Mouse (Mus musculus): ENCODE measurements at regions not wholly inside any gene's neighbourhood (a gene's known extent, or its start where the extent isn't known, plus 50 kb on each side); places are given as distances from the start of the nearest gene placed in this dataset.

DNA sequence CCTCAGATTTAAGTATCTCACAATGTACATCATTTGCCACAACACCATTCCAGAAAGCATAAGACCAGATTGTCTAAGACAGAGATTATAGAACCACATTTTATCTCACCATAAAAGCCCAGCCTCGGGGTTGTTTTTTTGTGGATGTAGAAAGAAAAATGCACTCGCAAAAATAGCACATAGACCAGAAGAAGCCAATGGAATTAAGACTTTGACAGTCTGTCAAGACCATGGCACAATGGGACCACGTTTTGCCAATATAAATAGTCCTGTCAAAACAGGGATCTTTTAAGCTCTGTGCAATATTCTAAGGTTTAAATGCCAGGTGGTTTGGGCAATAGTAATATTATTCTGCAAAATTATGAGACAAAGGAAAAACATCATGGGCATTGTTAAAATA, 547.3 kb downstream of the Adgrl2 start:
- no peak for DNase-seq (ENCODE audit: low read depth, low spot score)

DNA sequence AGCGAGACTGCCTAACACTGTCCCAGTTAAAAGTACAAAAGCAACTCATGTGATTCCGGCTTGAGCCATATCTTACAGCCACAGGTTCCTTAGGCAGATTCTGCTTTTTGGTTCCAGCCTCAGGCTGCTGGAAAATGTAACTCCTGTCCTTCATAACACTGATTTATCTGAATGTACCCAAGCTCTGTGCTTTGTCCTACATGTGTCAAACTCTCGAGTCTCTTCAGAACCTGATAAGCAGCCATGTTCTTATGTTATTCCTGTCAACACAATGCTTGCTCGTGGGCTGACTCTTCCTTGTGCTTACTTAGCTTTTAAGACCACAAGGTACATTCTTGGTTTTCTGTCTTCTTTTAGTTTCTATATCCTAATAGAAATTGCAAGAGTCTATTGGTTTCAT, 556.3 kb downstream of the Adgrl2 start:
- no peak for DNase-seq (ENCODE audit: low read depth, low spot score)

DNA sequence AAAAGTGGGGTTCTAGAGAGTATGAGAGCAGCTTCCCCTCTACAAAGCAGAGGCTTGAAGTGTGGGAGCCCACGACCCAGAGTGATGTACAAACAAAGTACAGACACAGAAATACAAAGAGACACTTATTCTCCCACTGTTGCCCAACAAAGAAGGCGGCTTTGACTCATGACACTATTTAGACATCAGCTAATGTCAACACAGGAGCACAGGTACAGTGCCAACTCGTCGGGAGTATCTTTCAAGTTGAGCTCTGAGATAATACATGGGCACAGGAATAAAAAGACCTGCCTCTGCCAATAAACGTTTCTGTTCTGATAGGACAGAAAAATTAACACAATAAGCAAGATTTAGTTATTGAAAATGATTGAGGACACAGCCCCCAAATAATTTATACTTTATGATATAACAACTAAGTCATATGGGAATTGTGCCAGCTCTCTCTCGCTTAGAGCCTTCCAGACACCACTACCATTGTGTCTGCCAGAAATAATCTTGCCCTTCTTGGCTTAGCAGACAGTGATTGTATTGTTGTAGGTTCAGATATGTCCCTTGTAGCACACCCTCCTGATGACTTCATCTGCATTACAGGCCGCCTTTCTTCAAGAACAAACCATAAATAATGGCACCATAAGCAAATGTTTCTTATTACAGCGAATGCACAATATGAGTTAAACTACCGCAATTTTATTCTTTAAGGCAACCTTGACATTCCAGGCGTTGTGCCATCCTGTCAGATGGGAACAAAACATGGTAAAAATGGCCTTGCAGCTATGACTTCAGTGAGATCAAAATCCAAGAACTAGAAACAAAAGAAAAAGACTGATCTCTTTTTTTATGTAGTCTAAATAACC, 561.1 kb downstream of the Adgrl2 start:
- peak; percentile 7 for DNase-seq (ENCODE audit: low read depth, low spot score)

DNA sequence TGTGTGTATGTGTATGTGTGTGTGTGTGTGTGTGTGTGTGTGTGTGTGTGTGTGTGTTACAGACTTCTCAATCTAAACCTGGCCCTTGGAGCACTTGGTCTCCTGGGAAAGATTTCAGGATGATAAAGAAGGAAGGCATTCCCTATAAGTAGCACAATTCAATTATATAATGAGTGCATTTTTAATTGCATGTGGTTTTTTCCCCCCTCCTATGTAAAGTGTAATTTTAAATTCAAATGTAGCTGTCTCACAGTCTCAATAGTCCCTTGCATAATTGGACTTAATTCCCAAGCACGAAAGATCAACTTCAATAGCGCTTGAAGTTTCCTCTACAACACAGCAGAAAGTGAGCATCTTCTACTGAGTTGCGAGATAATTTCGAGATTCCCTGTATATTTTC, 566.3 kb downstream of the Adgrl2 start:
- DNase-seq (ENCODE audit: low read depth, low spot score): no peak

DNA sequence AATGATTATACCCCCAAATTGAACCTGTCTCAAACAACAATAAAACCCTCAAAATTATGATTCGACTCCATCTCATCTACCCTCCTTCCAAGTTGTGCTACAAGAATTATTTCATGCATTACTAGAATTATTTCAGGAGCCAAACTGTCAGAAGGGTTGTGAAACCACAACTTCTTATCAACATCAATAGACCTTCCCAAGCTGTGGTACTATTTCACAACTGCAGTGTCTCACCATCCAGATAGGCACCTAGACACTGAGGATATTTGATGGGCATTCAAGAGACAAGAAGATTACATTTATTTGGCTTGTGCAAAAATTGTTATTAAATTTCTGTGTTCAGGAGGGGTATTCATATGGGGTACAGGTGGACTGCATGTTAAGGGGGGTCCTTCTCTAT, 567.0 kb downstream of the Adgrl2 start:
- DNase-seq (ENCODE audit: low read depth, low spot score): no peak

DNA sequence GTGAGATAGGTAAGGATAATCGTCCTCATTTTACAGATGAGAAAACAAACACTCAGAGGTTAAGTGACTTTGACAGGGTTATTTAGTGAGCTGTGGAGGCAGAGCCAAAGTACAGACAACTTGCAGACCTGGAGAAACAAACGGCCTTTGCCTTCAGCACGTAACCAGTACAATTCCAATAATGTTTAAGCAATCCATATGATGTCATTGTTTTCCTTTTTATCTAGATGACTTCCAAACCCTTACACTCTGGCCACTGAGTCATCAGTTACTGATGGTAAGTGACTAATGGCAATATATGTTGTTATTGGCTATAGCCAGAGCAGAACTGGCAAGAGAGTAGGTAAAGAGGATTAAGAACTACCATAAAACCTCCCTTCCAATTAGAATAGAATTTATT, 567.6 kb downstream of the Adgrl2 start:
- no peak for DNase-seq (ENCODE audit: low read depth, low spot score)

DNA sequence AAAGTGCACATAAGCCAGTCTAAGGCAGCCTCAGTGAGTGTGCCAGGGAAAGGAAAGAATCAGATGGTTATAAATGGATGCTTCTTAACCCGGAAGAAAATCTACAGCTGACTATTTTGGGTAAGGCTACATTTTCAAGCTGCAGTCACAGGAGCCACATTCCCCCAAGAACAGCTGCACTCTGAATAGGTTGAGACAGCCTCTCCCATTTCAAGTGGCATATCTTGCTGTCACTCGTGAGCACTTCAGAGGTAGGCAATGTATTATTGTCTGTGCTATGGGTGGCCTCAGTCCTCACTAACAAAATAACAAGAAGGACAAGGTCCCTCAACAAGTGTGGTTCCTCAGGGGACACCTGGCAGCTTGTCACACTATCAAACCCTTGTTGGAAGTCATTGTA, 568.1 kb downstream of the Adgrl2 start:
- no peak for DNase-seq (ENCODE audit: low read depth, low spot score)

DNA sequence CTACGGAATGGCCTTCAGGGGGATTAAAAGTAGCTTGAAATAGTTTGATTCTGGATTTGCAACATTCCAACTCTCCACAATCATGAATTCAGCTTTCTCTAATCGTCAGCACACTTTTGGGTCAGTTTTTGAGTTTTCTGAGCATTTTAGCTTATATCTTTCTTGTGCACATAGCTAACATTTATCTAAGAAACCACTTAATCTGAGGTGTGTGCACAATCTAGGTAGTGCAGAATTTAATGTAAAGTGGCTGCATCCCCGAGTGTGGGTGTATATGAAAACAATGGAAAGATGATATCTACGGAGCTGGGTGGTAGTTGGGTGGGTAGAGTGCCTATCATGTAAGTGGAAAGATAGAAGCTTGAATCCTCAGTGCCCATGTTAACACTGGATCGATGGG, 570.1 kb downstream of the Adgrl2 start:
- no peak for DNase-seq (ENCODE audit: low read depth, low spot score)

DNA sequence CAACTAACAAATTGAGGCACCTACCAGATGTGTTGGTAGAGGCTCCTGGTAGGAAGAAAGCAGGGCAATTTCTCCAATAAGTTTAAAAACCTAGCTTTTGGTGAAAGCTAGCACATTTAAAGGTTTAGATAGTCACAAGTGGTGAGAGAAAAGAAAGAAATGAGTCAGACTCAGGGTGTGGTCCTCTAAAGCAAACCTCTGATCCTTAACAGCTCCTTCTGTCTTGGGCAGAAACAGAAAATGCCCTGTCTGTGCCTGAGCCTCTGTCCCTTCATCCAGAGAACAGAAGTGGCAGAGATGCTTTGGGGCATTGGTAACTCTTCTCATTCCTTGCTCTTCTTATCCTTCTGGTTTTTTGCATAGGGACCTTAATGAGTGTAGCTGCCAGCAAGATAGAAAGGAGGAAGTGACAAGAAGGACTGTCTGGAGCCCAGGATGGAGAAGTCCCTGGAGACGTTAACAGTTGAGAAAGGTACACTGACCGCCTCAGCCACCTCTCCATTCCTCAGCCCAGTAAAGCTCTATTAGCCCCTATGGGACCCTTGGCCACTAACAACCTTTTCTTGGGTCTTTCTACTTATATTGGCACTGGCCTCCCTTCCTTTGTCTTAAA, 570.8 kb downstream of the Adgrl2 start:
- no peak for DNase-seq (ENCODE audit: low read depth, low spot score)

DNA sequence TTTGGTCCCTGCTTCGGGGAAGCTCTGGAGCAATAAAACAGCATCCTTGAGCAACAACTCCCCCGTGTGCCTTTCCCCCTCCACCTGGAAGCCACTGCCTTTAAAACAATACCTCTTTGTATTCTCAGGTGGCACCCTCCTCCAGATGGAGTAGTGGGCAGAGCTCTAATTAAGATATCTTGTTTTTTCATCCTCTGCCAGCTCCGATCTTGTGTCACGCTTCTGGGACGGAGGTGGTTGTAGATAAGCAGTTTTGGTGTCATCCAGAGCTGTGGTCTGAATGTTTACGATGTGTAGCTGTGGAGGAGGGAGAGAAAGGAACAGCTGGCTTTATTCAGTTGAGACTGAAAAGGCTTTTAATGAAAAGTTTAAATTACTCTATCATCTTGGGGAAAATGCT, 572.3 kb downstream of the Adgrl2 start:
- DNase-seq (ENCODE audit: low read depth, low spot score): peak; percentile 4

DNA sequence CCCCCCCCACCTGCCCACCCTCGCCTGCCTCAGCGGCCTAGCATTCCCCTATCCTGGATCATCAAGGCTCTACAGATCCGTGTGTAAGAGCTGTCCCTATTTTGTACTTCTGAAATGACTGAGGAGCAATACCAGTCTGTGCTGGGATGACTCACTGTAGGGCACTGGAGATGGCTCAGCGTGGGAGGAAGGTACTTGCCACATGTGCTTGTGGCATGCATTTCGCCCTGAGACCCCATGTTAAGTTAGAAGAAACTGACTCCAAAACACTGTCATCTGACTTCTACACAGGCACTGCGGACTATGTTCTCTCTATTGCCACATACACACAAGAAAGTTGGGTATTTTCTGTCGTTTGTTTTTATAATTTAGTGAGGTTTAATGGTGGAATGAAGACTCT, 574.9 kb downstream of the Adgrl2 start:
- DNase-seq (ENCODE audit: low read depth, low spot score): no peak

DNA sequence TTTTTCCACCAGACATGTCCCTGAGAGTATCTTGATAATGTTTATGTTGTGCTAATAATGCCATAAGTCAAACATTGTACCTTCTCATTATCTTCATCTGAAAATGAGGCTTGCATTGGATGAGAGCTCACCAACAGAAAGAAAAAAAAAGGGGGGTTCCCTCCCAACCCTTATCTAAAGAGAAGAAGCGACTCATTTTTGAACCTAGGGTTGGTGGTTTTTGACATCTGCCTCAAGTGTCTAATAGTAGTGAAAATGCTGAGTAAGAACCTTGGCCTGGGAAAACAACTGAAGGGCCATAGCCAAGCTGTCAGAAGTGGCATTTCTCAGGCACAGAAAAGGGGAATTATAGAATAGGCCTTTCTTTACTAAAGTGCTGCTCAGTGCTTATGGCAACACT, 577.3 kb downstream of the Adgrl2 start:
- DNase-seq (ENCODE audit: low read depth, low spot score): no peak

DNA sequence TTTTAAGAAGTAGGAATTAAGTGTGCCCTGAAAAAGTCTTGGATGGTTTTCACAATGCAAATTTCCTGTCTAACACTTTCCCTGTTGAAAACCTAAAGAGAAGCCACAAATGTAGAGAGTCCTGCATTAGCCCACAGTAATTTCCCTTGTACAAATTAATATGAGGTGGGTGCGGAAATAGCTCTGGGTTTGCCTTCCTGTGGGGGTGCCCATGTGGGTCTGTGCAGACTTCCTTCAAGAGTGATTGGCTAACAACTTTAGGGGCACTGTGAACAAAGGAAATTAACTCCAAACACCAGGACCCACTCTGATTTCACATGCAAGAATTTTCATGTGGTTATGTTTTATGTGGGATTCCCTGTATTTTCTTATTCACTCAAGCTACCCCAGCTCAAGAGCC, 578.2 kb downstream of the Adgrl2 start:
- no peak for DNase-seq (ENCODE audit: low read depth, low spot score)

DNA sequence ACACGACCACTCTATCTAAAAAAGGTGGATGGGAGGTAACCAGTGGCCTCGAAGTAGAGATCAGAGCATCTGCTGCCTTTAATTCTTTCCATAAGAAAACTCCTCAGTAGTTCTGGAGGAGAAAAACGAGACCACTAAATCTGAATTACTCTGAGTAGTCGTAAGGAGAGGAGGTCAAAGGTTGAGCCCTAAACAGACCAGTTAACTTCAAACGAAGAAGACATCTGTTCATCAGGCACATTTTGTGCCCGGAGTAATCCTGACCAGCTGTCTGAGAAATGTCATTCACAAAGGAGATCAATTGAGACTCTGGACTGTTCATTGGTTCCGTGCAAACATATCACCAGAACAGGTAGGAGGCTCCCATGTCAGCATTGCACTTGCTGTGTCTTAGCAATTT, 592.0 kb downstream of the Adgrl2 start:
- DNase-seq (ENCODE audit: low read depth, low spot score): no peak

DNA sequence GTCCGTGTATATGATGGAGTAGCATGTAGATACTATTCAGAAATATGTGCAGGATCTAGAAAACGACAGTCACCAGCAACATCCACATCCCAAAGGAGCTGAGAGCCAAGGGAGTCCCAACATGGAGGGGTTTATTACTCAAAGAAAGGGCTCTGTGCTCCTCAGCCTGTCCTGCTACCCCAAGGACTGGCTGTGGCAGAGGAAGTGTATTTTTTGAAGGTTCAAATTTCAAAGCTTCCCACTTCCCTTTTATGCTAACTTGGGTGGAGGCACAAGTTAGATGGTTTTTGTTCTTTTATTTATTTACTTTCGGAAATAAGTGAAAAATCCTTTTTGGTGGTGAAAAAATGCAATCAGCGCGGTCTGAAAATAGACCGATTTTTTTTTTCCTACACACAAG, 602.8 kb downstream of the Adgrl2 start:
- no peak for DNase-seq (ENCODE audit: low read depth, low spot score)

DNA sequence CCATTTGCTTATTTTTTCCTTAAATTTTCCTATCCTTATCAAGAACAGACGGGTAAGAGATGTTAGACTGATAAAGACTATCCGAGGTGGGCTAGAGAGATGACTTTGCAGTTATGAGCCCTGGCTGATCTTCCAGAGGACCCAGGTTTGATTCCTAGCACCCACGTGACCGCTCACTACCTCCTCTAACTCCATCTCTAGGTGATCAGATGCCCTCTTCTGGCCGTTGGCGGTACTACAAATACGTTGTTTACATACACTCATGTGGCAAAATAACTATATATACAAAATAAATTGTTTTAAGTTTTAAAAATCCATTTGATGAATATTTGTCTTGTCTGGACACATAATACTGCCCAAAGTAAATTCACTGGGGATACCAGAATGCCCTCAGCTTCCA, 604.6 kb downstream of the Adgrl2 start:
- DNase-seq (ENCODE audit: low read depth, low spot score): no peak

DNA sequence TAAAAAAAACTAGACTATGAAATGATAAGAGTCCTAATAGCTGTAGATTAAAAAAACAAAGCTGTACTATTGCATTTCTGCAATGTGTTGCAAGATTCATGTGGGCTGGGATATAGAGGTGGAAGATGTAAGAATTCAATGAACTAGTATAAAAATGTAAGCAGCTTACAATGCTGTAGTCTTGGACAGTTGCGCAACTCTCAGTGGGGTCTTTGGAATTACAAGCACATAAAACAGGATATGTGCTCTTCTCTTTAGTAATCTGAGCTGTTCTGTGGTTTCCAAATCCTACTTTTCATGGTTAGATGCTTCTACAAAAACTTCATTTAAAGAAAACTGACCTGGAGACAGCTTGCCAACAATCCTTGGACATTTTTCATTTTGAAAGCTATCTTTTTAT, 609.3 kb downstream of the Adgrl2 start:
- no peak for DNase-seq (ENCODE audit: low read depth, low spot score)

DNA sequence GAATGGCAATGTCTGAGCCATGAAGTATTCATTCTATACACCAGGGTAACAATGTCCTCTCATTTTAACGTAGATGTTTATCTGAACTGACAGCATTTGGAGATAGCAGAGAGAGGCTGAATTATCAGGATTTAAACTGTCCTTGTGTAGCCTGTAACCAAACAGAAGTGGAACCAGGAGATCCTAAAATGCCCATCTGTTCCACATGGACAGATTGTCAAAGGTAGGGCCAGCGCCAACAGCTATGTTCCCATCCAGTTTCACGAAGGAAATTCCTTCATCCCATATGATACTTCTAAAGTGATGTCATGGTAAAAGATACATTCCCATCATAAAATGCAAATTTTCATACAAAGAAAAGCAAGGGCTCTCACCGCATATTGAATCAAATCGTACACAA, 627.0 kb downstream of the Adgrl2 start:
- DNase-seq (ENCODE audit: low read depth, low spot score): peak; percentile 9

DNA sequence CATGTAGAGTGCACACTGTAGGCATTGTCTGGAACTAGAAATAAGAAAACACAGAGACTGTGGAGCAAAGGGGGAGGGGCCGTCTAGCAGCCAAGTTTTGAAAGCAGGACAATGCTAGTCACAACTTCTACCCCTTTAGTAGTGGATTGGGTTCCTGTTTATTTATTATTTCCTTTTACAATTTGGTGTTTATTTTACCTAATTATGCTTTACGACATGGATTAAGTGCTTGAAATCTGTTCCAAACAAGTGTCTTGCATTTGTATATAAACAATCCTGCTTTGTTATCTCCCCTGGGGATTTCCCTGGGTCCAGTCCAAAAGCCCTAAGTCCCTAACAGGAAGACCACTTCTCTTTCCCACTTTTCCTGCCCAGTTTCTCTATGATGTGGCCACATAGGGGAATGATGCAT, 627.9 kb downstream of the Adgrl2 start:
- DNase-seq (ENCODE audit: low read depth, low spot score): no peak

DNA sequence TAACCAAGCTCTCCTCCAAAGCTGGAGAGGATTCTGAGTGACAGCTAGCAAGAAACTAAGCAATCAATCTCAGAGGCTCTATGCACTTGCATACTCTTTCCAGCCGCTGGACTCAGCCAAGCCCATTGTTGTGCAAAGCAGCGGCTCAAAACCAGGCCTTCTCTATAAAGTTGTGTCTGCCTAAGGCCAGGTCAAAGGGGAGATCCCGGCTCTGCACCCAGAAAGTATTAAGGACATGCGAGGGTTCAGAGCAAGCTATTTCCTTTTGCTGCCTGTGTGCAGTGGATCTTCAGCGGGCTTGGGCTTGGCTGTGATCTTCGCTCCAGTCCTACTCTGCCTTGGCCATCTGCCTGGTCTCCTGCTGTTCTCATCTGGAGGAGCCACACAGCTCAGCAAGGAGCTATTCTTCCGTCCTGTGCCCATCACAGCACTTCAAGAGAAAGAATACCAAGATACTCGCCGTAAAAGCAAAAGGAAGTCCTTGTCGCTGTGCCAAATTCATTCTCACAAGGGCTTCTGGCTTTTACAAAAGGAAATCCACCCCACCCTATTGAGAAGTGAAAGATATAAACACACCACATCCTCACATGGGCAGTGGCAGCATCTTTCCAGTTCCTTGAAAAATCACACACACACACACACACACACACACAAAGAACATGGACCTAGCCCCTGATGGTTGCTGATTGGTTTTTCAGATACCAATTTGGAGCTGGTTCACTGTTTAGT, 646.6 kb downstream of the Adgrl2 start:
- DNase-seq (ENCODE audit: low read depth, low spot score): peak; percentile 51

DNA sequence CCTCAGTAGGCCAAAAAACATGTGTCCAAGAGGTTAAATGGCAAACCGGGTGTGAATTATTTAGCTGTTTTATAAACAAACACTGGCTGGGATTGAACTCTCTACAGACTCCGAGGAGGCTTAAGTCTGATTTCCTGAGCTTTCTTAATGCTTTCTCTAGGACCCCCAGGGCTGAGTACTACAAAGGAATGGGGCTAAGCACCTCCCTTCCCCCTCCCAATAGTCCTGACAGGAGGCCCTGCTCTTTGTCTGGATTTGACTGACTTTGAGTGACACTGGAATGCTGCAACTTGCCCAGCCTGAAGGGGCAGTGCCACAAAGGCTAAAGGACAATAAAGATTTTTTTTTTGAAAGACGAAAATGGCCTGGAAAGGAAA, 647.1 kb downstream of the Adgrl2 start:
- DNase-seq (ENCODE audit: low read depth, low spot score): no peak

DNA sequence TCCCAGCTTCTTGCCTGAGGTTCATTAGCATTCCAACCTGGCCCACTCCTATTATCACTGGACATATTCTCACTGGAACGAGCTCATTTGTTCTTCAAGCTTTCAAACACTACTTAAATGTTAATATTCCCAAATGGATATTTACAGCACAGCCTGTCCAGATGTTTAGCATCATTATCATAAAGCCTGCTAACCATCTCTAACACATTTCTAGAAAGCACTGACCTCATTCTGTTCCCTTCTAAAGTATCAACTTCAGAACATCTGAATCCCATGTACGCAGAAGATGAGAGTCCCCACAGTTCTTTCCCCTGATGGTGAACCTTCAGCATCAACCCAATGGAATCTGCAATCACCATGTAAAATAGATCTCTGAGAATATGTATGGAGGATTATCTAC, 651.1 kb downstream of the Adgrl2 start:
- DNase-seq (ENCODE audit: low read depth, low spot score): no peak

DNA sequence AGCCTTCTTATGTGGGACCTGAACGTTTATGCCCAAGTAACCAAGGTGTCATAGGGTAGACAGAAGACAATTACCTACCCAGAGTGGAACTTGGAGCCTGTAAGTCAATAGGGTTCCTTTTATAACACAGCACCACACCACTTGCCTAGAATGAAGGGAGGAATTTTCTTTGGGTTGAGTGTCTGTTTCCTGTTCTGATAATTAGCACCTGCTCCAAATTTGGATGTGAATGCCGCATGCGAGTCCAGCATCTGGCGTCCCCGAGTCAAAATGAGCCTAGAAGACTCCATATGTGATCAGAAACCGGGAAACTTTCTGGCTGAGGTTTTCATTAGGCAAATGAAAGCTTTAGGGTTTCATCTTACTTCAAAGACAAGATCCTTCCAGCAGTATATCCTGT, 653.7 kb downstream of the Adgrl2 start:
- DNase-seq (ENCODE audit: low read depth, low spot score): no peak
